Mouse (Mus musculus) midbrain, embryonic 12.5 days (tissue): Measurements from ENCODE around the gene Slc16a13. TPM values are rescaled to one million over a fixed set of nuclear protein-coding genes. Genes with fewer than 3 reads are reported as not detected.

Experiments
- ATAC-seq: fragments of 200-750 bp; cut with Nextera tagmentation; 2 replicates; pipeline ENCODE4 v1.8.0; 2017; ENCODE audit warnings: low read depth, moderate TSS enrichment, moderate library complexity; ENCODE audit not compliant: low FRiP score
- H3K27ac ChIP-seq: fragments of 300-500 bp; sonication (generic); replicated peaks from 2 replicates; pipeline ENCODE4 v1.5.1; 2016; ENCODE audit warnings: mild to moderate bottlenecking
- H3K27me3 ChIP-seq: fragments of 300-500 bp; sonication (generic); 2 replicates; pipeline ENCODE4 v1.6.1; 2016; ENCODE audit warnings: mild to moderate bottlenecking
- H3K36me3 ChIP-seq: fragments of 300-500 bp; sonication (generic); 2 replicates; pipeline ENCODE4 v1.6.1; 2016
- H3K4me1 ChIP-seq: fragments of 300-500 bp; sonication (generic); 2 replicates; pipeline ENCODE4 v1.6.1; 2016
- H3K4me2 ChIP-seq: fragments of 300-500 bp; sonication (generic); replicated peaks from 2 replicates; pipeline ENCODE4 v1.6.1; 2016; ENCODE audit warnings: mild to moderate bottlenecking, moderate library complexity
- H3K4me3 ChIP-seq: fragments of 300-500 bp; sonication (generic); 2 replicates; pipeline ENCODE4 v1.5.1; 2016; ENCODE audit warnings: mild to moderate bottlenecking
- H3K9ac ChIP-seq: fragments of 300-500 bp; sonication (generic); replicated peaks from 2 replicates; pipeline ENCODE4 v1.6.1; 2016; ENCODE audit warnings: mild to moderate bottlenecking, moderate library complexity
- H3K9me3 ChIP-seq: fragments of 300-500 bp; sonication (generic); 2 replicates; pipeline ENCODE4 v1.6.1; 2016; ENCODE audit warnings: mild to moderate bottlenecking
- WGBS: fragments of 180-500 bp; shearing (Covaris S2); methylation state at CpG from one replicate; pipeline ENCODE4 v1.1.7; 2016; 5-methylcytosine and 5-hydroxymethylcytosine counted together
- polyA plus RNA-seq: library from polyadenylated mRNA; unstranded; fragments of >200 nt; fragmentation: Nextera tagmentation; extraction: Ambion mirVana; gene quantifications from 2 replicates; pipeline ENCODE4 v1.2.1, GENCODE M21; 2016

Gene Slc16a13
- 19.0 and 19.5 TPM in 2 replicates for polyA plus RNA-seq

GRCm38 (mm10) chr11:70220731-70221602, at the start of gene Slc16a13:
Gene Slc16a13 (minus strand): TSS chr11:70221064.
- Histone ChIP-seq H3K4me3 (peak within 1 kb of the TSS; percentile 61), H3K9ac (peak within 1 kb of the TSS; percentile 77), H3K9me3 (no peaks in the 10 kb centered on the region), H3K4me2 (peak within 1 kb of the TSS; percentile 88), H3K27me3 (peaks cover 55% of the 10 kb centered on the region), H3K27ac (peak within 1 kb of the TSS; percentile 90), H3K4me1 (peaks cover 32% of the 10 kb centered on the region), H3K36me3 (peaks cover 16% of the 10 kb centered on the region)
- under 1% methylated on average over 28 of the region's 28 CpGs for WGBS
- peak; percentile 93 for ATAC-seq

- Histone ChIP-seq H3K4me3 (no peak overlapping the region), H3K4me1 (no peaks in the 10 kb centered on the region), H3K27ac (no peak overlapping the region), H3K4me2 (no peak overlapping the region), H3K9me3 (no peaks in the 10 kb centered on the region), H3K36me3 (no peaks in the 10 kb centered on the region), H3K27me3 (peaks cover 10% of the 10 kb centered on the region), H3K9ac (no peak overlapping the region)
- 96% methylated on average over 1 of the region's 1 CpGs for whole genome bisulfite sequencing
- no peak for ATAC-seq
Measured at GRCm38 (mm10) chr11:70266405-70266804, 45.5 kb upstream of the Slc16a13 start.

- ATAC-seq = no peak
- H3K27ac ChIP-seq = no peak overlapping the region
- no peaks in the 10 kb centered on the region for H3K9me3 ChIP-seq
- H3K4me1 ChIP-seq = no peaks in the 10 kb centered on the region
- no peak overlapping the region for H3K4me2 ChIP-seq
- H3K27me3 ChIP-seq = peaks cover 10% of the 10 kb centered on the region
- H3K9ac ChIP-seq = no peak overlapping the region
- H3K4me3 ChIP-seq = no peak overlapping the region
- 78% methylated on average over 4 of the region's 4 CpGs for WGBS
- no peaks in the 10 kb centered on the region for H3K36me3 ChIP-seq
Measured at GRCm38 (mm10) chr11:70265819-70266218, 45.0 kb upstream of the Slc16a13 start.

DNA sequence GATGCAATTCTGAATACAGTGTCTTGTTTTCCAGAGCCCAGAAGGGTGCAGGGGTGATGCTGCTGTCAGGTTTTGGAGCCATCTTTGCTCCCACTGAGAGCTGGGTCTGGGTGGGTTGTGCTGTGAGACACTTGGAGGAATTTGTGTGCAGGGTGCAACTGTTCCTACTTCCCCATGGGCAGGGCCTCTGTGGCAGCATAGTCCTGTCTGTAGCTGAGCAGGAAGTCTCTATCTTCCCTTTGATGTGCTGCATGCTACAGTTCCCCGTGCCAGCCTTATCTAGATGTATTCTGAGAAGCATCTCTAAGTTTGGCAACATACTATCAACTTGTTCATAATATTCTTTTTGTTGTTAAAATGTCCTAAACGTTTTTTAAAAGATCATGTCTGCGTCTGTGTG, 44.4 kb upstream of the Slc16a13 start:
- 60% methylated on average over 3 of the region's 3 CpGs for WGBS
- Histone ChIP-seq H3K4me3 (no peak overlapping the region), H3K27ac (no peak overlapping the region), H3K4me1 (no peaks in the 10 kb centered on the region), H3K4me2 (no peak overlapping the region), H3K36me3 (no peaks in the 10 kb centered on the region), H3K27me3 (peaks cover 10% of the 10 kb centered on the region), H3K9me3 (no peaks in the 10 kb centered on the region), H3K9ac (no peak overlapping the region)
- ATAC-seq = no peak

- Histone ChIP-seq H3K27me3 (peaks cover 30% of the 10 kb centered on the region), H3K4me2 (no peak overlapping the region), H3K4me1 (peaks cover 6% of the 10 kb centered on the region; the same call in 1 of the 2 replicates), H3K4me3 (no peak overlapping the region), H3K9me3 (no peaks in the 10 kb centered on the region), H3K36me3 (no peaks in the 10 kb centered on the region), H3K27ac (no peak overlapping the region), H3K9ac (no peak overlapping the region)
- 89% methylated on average over 4 of the region's 4 CpGs for WGBS
- ATAC-seq = no peak
Measured at GRCm38 (mm10) chr11:70259035-70259434, 38.2 kb upstream of the Slc16a13 start.

DNA sequence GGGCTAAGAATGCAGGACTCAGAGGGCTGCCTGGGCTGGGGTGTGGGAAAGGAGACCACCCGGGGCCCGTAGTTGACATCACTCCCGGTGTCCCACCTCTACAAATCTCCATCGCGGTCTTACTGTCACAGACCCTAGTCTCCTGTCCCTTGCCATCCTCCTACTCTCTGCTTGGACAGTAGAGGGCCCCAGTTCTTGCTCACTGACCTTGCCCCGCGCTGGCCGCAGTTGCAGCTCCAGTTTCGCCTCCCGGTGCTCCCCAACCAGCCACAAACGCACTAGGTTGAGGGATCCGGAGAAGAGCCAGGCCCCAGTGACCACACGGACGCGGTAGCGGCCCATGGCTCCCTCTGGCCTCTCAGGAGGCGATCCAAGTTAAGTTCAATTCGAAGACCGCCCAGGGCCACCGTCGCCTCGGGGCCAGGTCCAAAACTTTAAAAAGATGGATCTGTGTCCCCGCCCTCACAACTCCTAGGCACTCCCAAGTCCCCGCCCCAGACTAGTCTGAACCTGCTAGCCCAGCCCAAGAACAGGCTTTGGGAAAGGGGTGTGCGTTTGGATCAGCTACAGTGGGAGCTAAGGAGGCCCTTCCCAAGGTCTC, 34.2 kb upstream of the Slc16a13 start, which contains the start of gene Alox12:
Gene Alox12, minus strand, starts transcription at position 423 of the 601 bp plus-strand sequence.
- Histone ChIP-seq H3K4me3 (peak within 1 kb of the TSS; percentile 22), H3K36me3 (no peaks in the 10 kb centered on the region), H3K9me3 (no peaks in the 10 kb centered on the region), H3K27ac (no peak within 1 kb of the TSS), H3K27me3 (peaks cover 63% of the 10 kb centered on the region), H3K9ac (peak within 1 kb of the TSS; percentile 24; the same call in 1 of the 2 replicates), H3K4me2 (peak within 1 kb of the TSS; percentile 42), H3K4me1 (peaks cover 6% of the 10 kb centered on the region; the same call in 1 of the 2 replicates)
- WGBS = 1% methylated on average over 25 of the region's 25 CpGs
- ATAC-seq = no peak

- ATAC-seq = no peak
- peak overlapping the region; percentile 22 for H3K4me3 ChIP-seq
- 6% methylated on average over 18 of the region's 18 CpGs for WGBS
Measured at GRCm38 (mm10) chr11:70254337-70254736, 33.5 kb upstream of the Slc16a13 start.

DNA sequence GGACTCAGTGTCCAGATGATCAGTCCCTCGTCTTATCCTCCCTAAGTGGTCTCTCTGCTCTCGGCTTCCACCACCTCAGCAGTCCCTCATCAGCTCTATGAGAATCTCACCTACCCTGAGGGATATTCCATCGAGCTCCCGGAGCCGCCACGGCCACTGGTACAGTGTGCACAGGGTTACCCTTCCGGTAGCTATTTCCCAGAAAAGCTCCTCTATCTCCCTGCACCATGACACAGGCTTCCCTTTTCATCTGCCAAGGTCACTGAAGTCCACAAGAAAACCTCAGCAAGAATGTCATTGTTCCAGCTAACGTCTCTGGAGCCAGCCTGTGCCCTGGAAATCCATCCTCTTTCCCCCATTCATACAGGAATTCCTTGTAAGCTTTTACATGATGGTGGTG, 31.0 kb upstream of the Slc16a13 start:
- Histone ChIP-seq H3K36me3 (no peaks in the 10 kb centered on the region), H3K9me3 (no peaks in the 10 kb centered on the region), H3K27ac (no peak overlapping the region), H3K9ac (no peak overlapping the region), H3K4me2 (no peak overlapping the region), H3K27me3 (peaks cover 70% of the 10 kb centered on the region), H3K4me1 (peaks cover 6% of the 10 kb centered on the region; the same call in 1 of the 2 replicates), H3K4me3 (no peak overlapping the region)
- WGBS = 81% methylated on average over 8 of the region's 8 CpGs
- no peak for ATAC-seq

More at GRCm38 (mm10) chr11:70254337-70254736, 33.5 kb upstream of the Slc16a13 start:
- peak overlapping the region; percentile 42 for H3K4me2 ChIP-seq
- no peak overlapping the region for H3K9ac ChIP-seq
- no peaks in the 10 kb centered on the region for H3K9me3 ChIP-seq
- peaks cover 66% of the 10 kb centered on the region for H3K27me3 ChIP-seq
- no peaks in the 10 kb centered on the region for H3K36me3 ChIP-seq
- peaks cover 6% of the 10 kb centered on the region; the same call in 1 of the 2 replicates for H3K4me1 ChIP-seq
- H3K27ac ChIP-seq = no peak overlapping the region

- WGBS = 72% methylated on average over 11 of the region's 11 CpGs
- Histone ChIP-seq H3K9ac (no peak overlapping the region), H3K4me2 (no peak overlapping the region), H3K36me3 (no peaks in the 10 kb centered on the region), H3K27ac (no peak overlapping the region), H3K4me3 (no peak overlapping the region), H3K27me3 (peaks cover 66% of the 10 kb centered on the region), H3K4me1 (peaks cover 6% of the 10 kb centered on the region; the same call in 1 of the 2 replicates), H3K9me3 (no peaks in the 10 kb centered on the region)
- no peak for ATAC-seq
Measured at GRCm38 (mm10) chr11:70250150-70250549, 29.3 kb upstream of the Slc16a13 start.

GRCm38 (mm10) chr11:70247136-70247845, 26.4 kb upstream of the Slc16a13 start:
- peaks cover 40% of the 10 kb centered on the region for H3K27me3 ChIP-seq
- ATAC-seq = no peak
- no peak overlapping the region for H3K4me2 ChIP-seq
- 55% methylated on average over 9 of the region's 9 CpGs for WGBS
- no peak overlapping the region for H3K4me3 ChIP-seq
- no peaks in the 10 kb centered on the region for H3K36me3 ChIP-seq
- no peaks in the 10 kb centered on the region for H3K4me1 ChIP-seq
- no peaks in the 10 kb centered on the region for H3K9me3 ChIP-seq
- no peak overlapping the region for H3K27ac ChIP-seq
- H3K9ac ChIP-seq = no peak overlapping the region

DNA sequence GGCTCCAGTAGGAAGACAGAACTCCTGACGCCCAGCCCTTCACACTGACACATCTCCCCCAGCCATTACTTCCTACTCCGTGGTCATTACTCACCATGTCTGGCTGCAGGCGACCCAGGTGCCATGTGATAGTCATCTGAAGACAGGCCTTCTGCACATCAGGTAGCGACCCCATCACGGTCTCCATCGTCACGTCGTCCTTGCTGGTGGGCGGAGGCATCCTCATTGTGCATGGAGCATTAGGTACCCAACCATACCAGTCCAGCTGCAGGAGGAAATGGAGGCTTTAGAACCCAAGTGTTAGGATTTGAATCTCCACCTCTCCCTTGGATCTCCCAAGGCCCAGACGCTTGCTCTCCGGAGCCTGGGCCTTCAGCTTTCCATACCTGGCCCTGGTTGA, 21.7 kb upstream of the Slc16a13 start:
- no peak overlapping the region for H3K4me3 ChIP-seq
- no peak overlapping the region for H3K4me2 ChIP-seq
- H3K4me1 ChIP-seq = peaks cover 18% of the 10 kb centered on the region
- H3K36me3 ChIP-seq = no peaks in the 10 kb centered on the region
- H3K9me3 ChIP-seq = no peaks in the 10 kb centered on the region
- peaks cover 17% of the 10 kb centered on the region for H3K27me3 ChIP-seq
- H3K9ac ChIP-seq = no peak overlapping the region
- no peak for ATAC-seq
- H3K27ac ChIP-seq = no peak overlapping the region
- WGBS = 67% methylated on average over 11 of the region's 11 CpGs
